Mouse (Mus musculus) liver, adult 2 months (tissue): ENCODE results near the gene Unc13b. TPM values are rescaled to one million over a fixed set of nuclear protein-coding genes. Genes with fewer than 3 reads are reported as not detected.

Source experiments
- DNase-seq: peaks from one replicate; pipeline ENCODE4 v3.0.0-alpha.2; 2011; ENCODE audit warnings: low read depth, low spot score; ENCODE audit errors: extremely low read depth
- H3K27ac ChIP-seq: fragments of 200-500 bp; replicated peaks from 2 replicates; pipeline ENCODE4 v1.5.1; 2012; ENCODE audit warnings: low read depth, mild to moderate bottlenecking, control low read depth, inconsistent platforms, low read length; ENCODE audit not compliant: insufficient read depth
- H3K27me3 ChIP-seq: fragments of 200-500 bp; 2 replicates; pipeline ENCODE4 v1.6.1; 2012; ENCODE audit warnings: mild to moderate bottlenecking, moderate library complexity, low read length, inconsistent platforms; ENCODE audit not compliant: control insufficient read depth, insufficient read depth
- H3K36me3 ChIP-seq: fragments of 200-500 bp; 2 replicates; pipeline ENCODE4 v1.6.1; 2012; ENCODE audit warnings: low read length, inconsistent platforms; ENCODE audit not compliant: control insufficient read depth, insufficient read depth
- H3K4me1 ChIP-seq: fragments of 200-500 bp; 2 replicates; pipeline ENCODE4 v1.6.1; 2011; ENCODE audit warnings: low read length; ENCODE audit not compliant: control insufficient read depth, insufficient read depth
- H3K4me3 ChIP-seq: fragments of 200-500 bp; 2 replicates; pipeline ENCODE4 v1.5.1; 2011; ENCODE audit warnings: low read depth, mild to moderate bottlenecking, control low read depth, low read length, moderate library complexity; ENCODE audit not compliant: insufficient read depth
- H3K79me2 ChIP-seq: fragments of 200-500 bp; 2 replicates; pipeline ENCODE4 v1.6.1; 2012; ENCODE audit warnings: inconsistent platforms, mild to moderate bottlenecking, low read length, moderate library complexity; ENCODE audit not compliant: control insufficient read depth, insufficient read depth
- H3K9ac ChIP-seq: fragments of 200-500 bp; 2 replicates; pipeline ENCODE4 v1.6.1; 2012; ENCODE audit warnings: low read depth, mild to moderate bottlenecking, control low read depth, inconsistent platforms, low read length
- CTCF ChIP-seq: fragments of 200-500 bp; IDR thresholded peaks from 2 replicates; pipeline ENCODE4 v1.5.1; 2011; ENCODE audit warnings: low read depth, low read length, control low read depth
- POLR2A ChIP-seq: fragments of 200-500 bp; IDR thresholded peaks from 2 replicates; pipeline ENCODE4 v1.6.1; 2011; ENCODE audit warnings: low read length, control low read depth; ENCODE audit not compliant: insufficient read depth; ENCODE audit errors: extremely low read depth
- WGBS: fragments of 180-500 bp; shearing (Covaris S2); methylation state at CpG from one replicate; pipeline ENCODE4 v1.1.7; 2018; 5-methylcytosine and 5-hydroxymethylcytosine counted together
- polyA plus RNA-seq: library from polyadenylated mRNA; depleted of rRNA; stranded (reverse); fragments of >200 nt; gene quantifications from 2 replicates; pipeline ENCODE4 v1.2.3, GENCODE M21; 2012
- total RNA-seq: library from RNA; depleted of rRNA; stranded (reverse); fragments of >200 nt; gene quantifications from 2 replicates; pipeline ENCODE4 v1.2.3, GENCODE M21; 2014

The Unc13b gene
- total and polyA plus RNA-seq, 2 experiments: 2.6 to 3.7 TPM

GRCm38 (mm10) chr4:43161124-43161657 is 102.4 kb downstream of the Unc13b start:
- Histone ChIP-seq H3K4me3 (no peak overlapping the region), H3K9ac (no peak overlapping the region)
- 91% methylated on average over 3 of the region's 3 CpGs for whole genome bisulfite sequencing

GRCm38 (mm10) chr4:43163205-43163604 is 104.5 kb downstream of the Unc13b start:
- Histone ChIP-seq H3K27ac (no peak overlapping the region), H3K4me1 (no peaks in the 10 kb centered on the region), H3K27me3 (no peaks in the 10 kb centered on the region), H3K79me2 (no peaks in the 10 kb centered on the region), H3K9ac (no peak overlapping the region), H3K36me3 (no peaks in the 10 kb centered on the region), H3K4me3 (no peak overlapping the region)
- no peak for DNase-seq
- TF ChIP-seq POLR2A (no peak), CTCF (no peak)
- WGBS: 73% methylated on average over 3 of the region's 3 CpGs

More at GRCm38 (mm10) chr4:43161124-43161657, 102.4 kb downstream of the Unc13b start:
- no peaks in the 10 kb centered on the region for H3K36me3 ChIP-seq
- no peak overlapping the region for H3K27ac ChIP-seq
- no peaks in the 10 kb centered on the region for H3K4me1 ChIP-seq
- DNase-seq: no peak
- no peaks in the 10 kb centered on the region for H3K27me3 ChIP-seq
- H3K79me2 ChIP-seq: no peaks in the 10 kb centered on the region
- no peak for TF ChIP-seq POLR2A

- Histone ChIP-seq H3K36me3 (no peaks in the 10 kb centered on the region), H3K4me3 (no peak overlapping the region), H3K4me1 (no peaks in the 10 kb centered on the region), H3K79me2 (no peaks in the 10 kb centered on the region), H3K27ac (no peak overlapping the region), H3K9ac (no peak overlapping the region), H3K27me3 (no peaks in the 10 kb centered on the region)
- 85% methylated on average over 12 of the region's 12 CpGs for WGBS
- no peak for DNase-seq
- TF ChIP-seq CTCF (no peak), POLR2A (no peak)
Observed at GRCm38 (mm10) chr4:43165403-43166005, 106.8 kb downstream of the Unc13b start.

- no peak overlapping the region for H3K27ac ChIP-seq
- DNase-seq: no peak
- H3K27me3 ChIP-seq: no peaks in the 10 kb centered on the region
- no peaks in the 10 kb centered on the region for H3K4me1 ChIP-seq
- WGBS: 78% methylated on average over 3 of the region's 3 CpGs
- H3K9ac ChIP-seq: no peak overlapping the region
- no peak overlapping the region for H3K4me3 ChIP-seq
- TF ChIP-seq CTCF: no peak
- TF ChIP-seq POLR2A: no peak
- no peaks in the 10 kb centered on the region for H3K79me2 ChIP-seq
- H3K36me3 ChIP-seq: no peaks in the 10 kb centered on the region
Observed at GRCm38 (mm10) chr4:43170028-43170427, 111.3 kb downstream of the Unc13b start.

DNA sequence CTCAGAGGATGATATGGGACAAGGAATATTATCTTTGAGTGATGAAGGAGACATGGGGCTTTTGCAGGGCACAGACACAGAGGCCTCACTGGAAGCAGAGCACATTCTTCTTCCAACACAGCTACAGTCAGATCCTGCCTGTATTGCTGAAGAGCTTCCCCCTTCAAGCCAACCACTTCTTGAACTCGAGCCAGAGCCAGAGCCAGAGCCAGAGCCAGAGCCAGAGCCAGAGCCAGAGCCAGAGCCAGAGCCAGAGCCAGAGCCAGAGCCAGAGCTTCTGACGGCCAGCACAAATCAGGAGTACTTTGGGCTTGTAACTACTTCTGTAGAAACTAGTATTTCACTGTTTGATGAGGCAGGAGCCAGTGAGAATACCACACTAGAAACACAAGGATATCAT is 118.4 kb downstream of the Unc13b start:
- Histone ChIP-seq H3K27ac (no peak overlapping the region), H3K79me2 (no peaks in the 10 kb centered on the region), H3K4me1 (no peaks in the 10 kb centered on the region), H3K4me3 (no peak overlapping the region), H3K36me3 (no peaks in the 10 kb centered on the region), H3K27me3 (no peaks in the 10 kb centered on the region), H3K9ac (no peak overlapping the region)
- peak; percentile 48 for DNase-seq
- TF ChIP-seq POLR2A: no peak
- no peak for TF ChIP-seq CTCF
- 26% methylated on average over 2 of the region's 2 CpGs for WGBS

DNA sequence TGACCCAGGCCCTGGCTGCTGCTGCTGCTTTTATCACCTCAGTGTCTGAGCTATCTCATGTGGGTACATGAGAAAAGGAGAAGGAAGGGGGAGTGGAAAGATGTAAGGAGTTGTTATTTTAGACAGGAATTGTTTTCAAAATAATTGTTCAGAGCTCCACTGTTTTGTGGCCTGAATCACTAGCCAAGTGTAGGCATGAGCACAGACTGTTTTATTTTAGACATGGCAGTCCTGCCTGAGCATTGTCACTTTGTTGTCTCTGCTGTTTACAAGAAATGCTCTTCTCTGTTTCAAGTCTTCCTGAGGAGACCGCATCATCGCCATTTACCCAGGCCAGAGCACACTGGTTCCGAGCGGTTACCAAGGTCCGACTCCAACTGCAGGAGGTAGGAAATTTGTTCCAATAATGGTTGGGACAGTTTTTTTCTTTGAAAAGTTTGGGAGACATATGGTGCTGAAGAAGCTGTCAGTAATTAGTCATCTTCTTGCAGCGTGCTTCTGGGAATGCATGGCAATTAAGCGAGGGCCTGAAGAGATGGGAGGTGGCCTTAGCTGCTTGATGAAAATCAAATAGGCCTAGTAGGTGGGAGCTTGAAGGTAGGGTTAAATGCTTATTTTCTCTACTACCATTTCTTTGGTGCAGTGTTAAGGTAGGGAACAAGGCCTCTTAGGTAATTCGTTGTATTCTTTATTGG is 123.9 kb downstream of the Unc13b start:
- Histone ChIP-seq H3K9ac (no peak overlapping the region), H3K27me3 (no peaks in the 10 kb centered on the region), H3K27ac (no peak overlapping the region), H3K36me3 (no peaks in the 10 kb centered on the region), H3K79me2 (no peaks in the 10 kb centered on the region), H3K4me3 (no peak overlapping the region), H3K4me1 (no peaks in the 10 kb centered on the region)
- WGBS: 95% methylated on average over 8 of the region's 8 CpGs
- no peak for TF ChIP-seq POLR2A
- TF ChIP-seq CTCF: no peak
- DNase-seq: no peak
